Mouse (Mus musculus) spleen, adult 2 months (tissue): ENCODE measurements around the gene Bphl. TPM values are rescaled to one million over a fixed set of nuclear protein-coding genes. Genes with fewer than 3 reads are reported as not detected.

Experiments
- DNase-seq, 2 experiments: peaks; one replicate each; pipeline versions ENCODE4 v3.0.0 to v3.0.0-alpha.2; 2012 to 2021; ENCODE audit warnings: low spot score in 2 of 2, low read depth in 1 of 2
- H3K27ac ChIP-seq: fragments of 200-500 bp; 2 replicates; pipeline ENCODE4 v1.5.1; 2012; ENCODE audit warnings: low read length, inconsistent platforms; ENCODE audit not compliant: insufficient read depth
- H3K27me3 ChIP-seq: fragments of 200-500 bp; 2 replicates; pipeline ENCODE4 v1.6.1; 2012; ENCODE audit warnings: mild to moderate bottlenecking, moderate library complexity, low read length, inconsistent platforms; ENCODE audit not compliant: control insufficient read depth, insufficient read depth
- H3K36me3 ChIP-seq: fragments of 200-500 bp; 2 replicates; pipeline ENCODE4 v1.6.1; 2012; ENCODE audit warnings: mild to moderate bottlenecking, low read length, inconsistent platforms; ENCODE audit not compliant: control insufficient read depth, insufficient read depth
- H3K4me1 ChIP-seq: fragments of 200-500 bp; 2 replicates; pipeline ENCODE4 v1.6.1; 2011; ENCODE audit warnings: inconsistent platforms; ENCODE audit not compliant: control insufficient read depth, insufficient read depth, insufficient read length
- H3K4me3 ChIP-seq: fragments of 200-500 bp; 2 replicates; pipeline ENCODE4 v1.5.1; 2011; ENCODE audit warnings: mild to moderate bottlenecking, inconsistent platforms; ENCODE audit not compliant: insufficient read depth, insufficient read length; ENCODE audit errors: extremely low read depth
- CTCF ChIP-seq: fragments of 200-500 bp; IDR thresholded peaks from 2 replicates; pipeline ENCODE4 v1.5.1; 2011; ENCODE audit warnings: mild to moderate bottlenecking, inconsistent platforms; ENCODE audit not compliant: insufficient read depth, insufficient read length, insufficient replicate concordance; ENCODE audit errors: extremely low read depth
- POLR2A ChIP-seq: fragments of 200-500 bp; IDR thresholded peaks from 2 replicates; pipeline ENCODE4 v1.6.1; 2011; ENCODE audit warnings: low read depth, low read length, inconsistent platforms
- WGBS: fragments of 180-500 bp; shearing (Covaris S2); methylation state at CpG from one replicate; pipeline ENCODE4 v1.1.7; 2018; 5-methylcytosine and 5-hydroxymethylcytosine counted together
- polyA plus RNA-seq: library from polyadenylated mRNA; depleted of rRNA; stranded (reverse); fragments of >200 nt; gene quantifications from 2 replicates; pipeline ENCODE4 v1.2.3, GENCODE M21; 2012

Bphl gene
- polyA plus RNA-seq, 1 experiment, result 9.7 TPM

- 43% methylated on average over 20 of the region's 20 CpGs for WGBS
- H3K27me3 ChIP-seq, result no peaks in the 10 kb centered on the region
Measured at GRCm38 (mm10) chr13:34076561-34077491, 39.4 kb downstream of the Bphl start.

GRCm38 (mm10) chr13:34077492-34078271 lies 40.3 kb downstream of the Bphl start, which contains the start of gene Tubb2a:
Gene Tubb2a, minus strand, starts transcription at chr13:34078007.
- DNase-seq, result peak; percentile 62 to 85
- peak; percentile 92 for TF ChIP-seq POLR2A
- TF ChIP-seq CTCF, result 0 out of 2 replicates have a peak, but pooled peaks have one; percentile 30
- Histone ChIP-seq H3K36me3 (peaks cover 1% of the 10 kb centered on the region; the same call in 1 of the 2 replicates), H3K27ac (peak within 1 kb of the TSS; percentile 34), H3K4me3 (peak within 1 kb of the TSS; percentile 83), H3K27me3 (no peaks in the 10 kb centered on the region), H3K4me1 (peaks cover 13% of the 10 kb centered on the region; the same call in 1 of the 2 replicates)
- WGBS, result under 1% methylated on average over 45 of the region's 45 CpGs

More at GRCm38 (mm10) chr13:34076561-34077491, 39.4 kb downstream of the Bphl start:
- H3K4me1 ChIP-seq, result peaks cover 13% of the 10 kb centered on the region; the same call in 1 of the 2 replicates
- H3K27ac ChIP-seq, result no peak overlapping the region
- H3K36me3 ChIP-seq, result peaks cover 1% of the 10 kb centered on the region; the same call in 1 of the 2 replicates
- TF ChIP-seq POLR2A, result no peak
- no peak for TF ChIP-seq CTCF
- H3K4me3 ChIP-seq, result peak overlapping the region; percentile 31; the same call in 1 of the 2 replicates
- DNase-seq, result peak in 1 of 2 experiments; percentile 9

GRCm38 (mm10) chr13:34078500-34079280 lies 41.3 kb downstream of the Bphl start:
- WGBS, result 16% methylated on average over 16 of the region's 16 CpGs
- TF ChIP-seq POLR2A, result no peak
- no peak for TF ChIP-seq CTCF
- no peak for DNase-seq
- no peaks in the 10 kb centered on the region for H3K27me3 ChIP-seq
- peak overlapping the region; percentile 83 for H3K4me3 ChIP-seq
- H3K36me3 ChIP-seq, result no peaks in the 10 kb centered on the region; the same call in 1 of the 2 replicates
- H3K4me1 ChIP-seq, result peaks cover 13% of the 10 kb centered on the region; the same call in 1 of the 2 replicates
- H3K27ac ChIP-seq, result no peak overlapping the region

GRCm38 (mm10) chr13:34079801-34080200 lies 42.4 kb downstream of the Bphl start:
- no peaks in the 10 kb centered on the region for H3K27me3 ChIP-seq
- TF ChIP-seq CTCF, result no peak
- no peak for TF ChIP-seq POLR2A
- H3K4me3 ChIP-seq, result no peak overlapping the region
- no peaks in the 10 kb centered on the region for H3K36me3 ChIP-seq
- WGBS, result 86% methylated on average over 3 of the region's 3 CpGs
- H3K27ac ChIP-seq, result no peak overlapping the region
- DNase-seq, result no peak
- peaks cover 13% of the 10 kb centered on the region; the same call in 1 of the 2 replicates for H3K4me1 ChIP-seq

- no peak overlapping the region for H3K27ac ChIP-seq
- H3K4me1 ChIP-seq, result peaks cover 7% of the 10 kb centered on the region; the same call in 1 of the 2 replicates
- DNase-seq, result no peak
- 90% methylated on average over 4 of the region's 4 CpGs for WGBS
- H3K36me3 ChIP-seq, result no peaks in the 10 kb centered on the region
- TF ChIP-seq CTCF, result no peak
- no peak for TF ChIP-seq POLR2A
- H3K27me3 ChIP-seq, result no peaks in the 10 kb centered on the region
- H3K4me3 ChIP-seq, result no peak overlapping the region
Measured at GRCm38 (mm10) chr13:34081926-34082325, 44.5 kb downstream of the Bphl start.

GRCm38 (mm10) chr13:34084026-34084750 lies 46.8 kb downstream of the Bphl start:
- WGBS, result 80% methylated on average over 9 of the region's 9 CpGs
- TF ChIP-seq POLR2A (no peak), CTCF (no peak)
- Histone ChIP-seq H3K4me3 (no peak overlapping the region), H3K27me3 (no peaks in the 10 kb centered on the region), H3K27ac (no peak overlapping the region), H3K4me1 (peaks cover 6% of the 10 kb centered on the region; the same call in 1 of the 2 replicates), H3K36me3 (no peaks in the 10 kb centered on the region)
- DNase-seq, result no peak
